Mouse (Mus musculus) heart, postnatal 14 days (tissue): ENCODE data around the gene Fam102a. TPM values are rescaled to one million over a fixed set of nuclear protein-coding genes. Genes with fewer than 3 reads are reported as not detected.
"Not testable (repeated sequence)": the region's sequence is repeated elsewhere in the genome, so short reads cannot be mapped to it uniquely, and the experiment has no call there.

Source experiments
- DNase-seq, 2 experiments: peaks; one replicate each; pipeline ENCODE4 v3.0.0; 2021 to 2022
- intact Hi-C: fragments of 180-260 bp; cut with DNase I; formaldehyde crosslinking; loops from one replicate; pipeline ENCODE4 v1.15.1; 2025
- long read RNA-seq, 2 experiments: library from polyadenylated mRNA; stranded (forward); transcript quantifications; one replicate each; pipeline ENCODE4 v2.0.0; 2021
- total RNA-seq, 2 experiments: library from RNA; stranded (reverse); gene quantifications; 2 replicates each; pipeline ENCODE4 v1.2.3; 2021

Fam102a gene
- 1 to 10 TPM; 8.6 to 9.7 TPM for total RNA-seq
- long read RNA-seq, experiment 1, full-length matches to known transcripts = 10 of 14 reads
- long read RNA-seq, experiment 1, partial matches to known transcripts = 4 of 14 reads
- long read RNA-seq, experiment 1, other reads (novel, unspliced or antisense) = 0 of 14 reads
- long read RNA-seq, experiment 2, full-length matches to known transcripts = 7 of 12 reads
- long read RNA-seq, experiment 2, partial matches to known transcripts = 3 of 12 reads
- long read RNA-seq, experiment 2, other reads (novel, unspliced or antisense) = 2 of 12 reads

DNA sequence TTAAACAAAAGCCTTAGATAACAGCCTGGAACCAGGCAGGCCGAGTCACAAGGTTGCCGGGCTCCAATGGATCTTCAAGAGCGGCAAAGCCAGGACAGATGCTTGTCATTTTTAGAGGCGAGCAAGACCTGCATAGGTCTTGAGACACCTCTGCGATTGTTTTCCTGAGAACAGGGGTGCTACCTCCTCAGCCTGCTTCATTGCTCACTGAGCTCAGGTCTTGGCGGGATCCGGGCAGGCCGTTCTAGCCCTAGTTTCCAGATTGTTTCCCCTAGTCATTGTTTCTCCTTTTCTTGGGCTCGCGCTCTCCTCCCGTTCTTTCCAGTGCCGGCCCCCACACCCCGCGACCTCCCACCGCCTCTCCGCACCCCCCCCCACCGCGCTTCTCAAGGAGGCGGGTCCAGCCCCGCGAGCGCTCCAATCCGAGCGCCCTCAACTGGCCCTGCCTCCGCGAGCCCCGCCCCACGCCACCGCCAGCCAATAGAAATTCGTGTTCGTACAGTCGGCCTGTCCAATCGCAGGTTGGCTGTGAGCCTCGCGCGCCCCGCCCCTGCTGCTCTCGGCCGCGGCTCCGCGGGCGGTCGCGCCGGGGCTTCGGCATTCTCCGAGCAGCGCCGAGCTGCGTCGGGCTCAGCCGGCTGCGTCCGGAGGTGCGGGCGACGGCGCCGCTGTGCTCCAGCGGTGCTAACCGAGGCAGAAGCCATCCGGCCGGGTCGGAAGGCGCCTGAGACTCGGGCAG lies at the start of gene Fam102a:
Fam102a (plus strand) TSS at position 600 of the 739 bp plus-strand sequence.
- intact Hi-C loops = no loop called here

DNA sequence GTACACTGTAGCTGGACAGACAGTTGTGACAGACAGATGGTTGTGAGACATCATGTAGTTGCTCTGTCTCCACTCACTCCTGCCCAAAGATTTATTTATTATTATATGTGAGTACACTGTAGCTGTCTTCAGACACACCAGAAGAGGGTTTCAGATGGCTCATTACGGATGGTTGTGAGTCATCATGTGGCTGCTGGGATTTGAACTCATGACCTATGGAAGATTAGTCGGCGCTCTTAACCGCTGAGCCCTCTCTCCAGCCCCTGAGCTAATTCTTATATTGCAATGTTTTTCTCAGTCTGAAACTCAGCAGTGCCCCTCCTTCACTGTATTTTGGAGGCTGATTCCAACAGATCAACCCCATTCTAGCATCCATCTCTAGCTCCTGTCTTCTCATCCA lies 49.4 kb upstream of the Fam102a start:
- DNase-seq = no peak
- intact Hi-C loops = no loop called here

More for the DNA sequence above, at the start of gene Fam102a:
- peak; percentile 99 for DNase-seq

DNA sequence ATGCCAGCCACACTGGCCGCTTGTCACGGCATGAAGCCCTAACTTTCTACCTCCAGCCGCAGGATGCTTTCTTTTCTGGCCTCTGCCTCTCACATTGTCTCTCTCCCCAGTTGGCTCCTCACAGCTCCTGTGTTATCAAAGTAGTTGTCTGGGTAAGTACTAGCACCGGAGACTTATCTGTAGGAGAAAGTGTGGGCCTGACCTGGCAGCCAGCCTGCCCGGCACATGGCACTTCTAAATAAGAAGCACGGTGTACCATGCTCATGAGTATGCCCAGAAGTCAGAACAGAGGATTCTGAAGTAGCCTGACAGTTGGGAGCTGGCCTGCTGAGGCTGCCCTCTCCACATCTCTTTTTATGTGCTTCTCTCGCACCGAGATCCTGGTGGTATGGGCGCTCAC lies 49.0 kb upstream of the Fam102a start:
- intact Hi-C loops = no loop called here
- DNase-seq = no peak

DNA sequence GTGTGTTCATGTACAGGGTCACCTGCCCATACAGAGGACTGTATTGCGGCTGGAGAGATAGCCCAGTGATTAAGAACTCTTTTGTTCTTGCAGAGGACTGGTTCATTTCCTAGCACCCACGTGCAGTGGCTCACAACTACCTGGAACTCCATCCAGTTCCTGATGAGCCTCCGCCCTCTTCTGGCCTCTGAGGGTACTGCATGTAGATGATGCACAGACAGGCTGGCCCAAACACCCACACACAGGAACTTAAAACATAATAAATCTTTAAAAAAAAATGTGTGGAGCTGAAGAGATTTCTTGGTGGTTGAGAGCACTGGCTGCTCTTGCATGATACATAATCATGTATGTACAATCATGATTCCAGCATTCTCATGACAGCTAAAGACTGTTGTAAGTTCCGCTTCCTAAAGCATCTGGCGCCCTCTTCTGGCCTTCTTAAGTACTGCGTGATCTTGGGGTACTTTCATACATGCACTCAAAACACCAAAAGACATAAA lies 48.0 kb upstream of the Fam102a start:
- intact Hi-C loops = loop anchor here (1.0 kb wide), 1 partner anchor 83 kb away; no protein-coding TSS in a partner anchor
- peak; percentile 90 to 96 for DNase-seq

DNA sequence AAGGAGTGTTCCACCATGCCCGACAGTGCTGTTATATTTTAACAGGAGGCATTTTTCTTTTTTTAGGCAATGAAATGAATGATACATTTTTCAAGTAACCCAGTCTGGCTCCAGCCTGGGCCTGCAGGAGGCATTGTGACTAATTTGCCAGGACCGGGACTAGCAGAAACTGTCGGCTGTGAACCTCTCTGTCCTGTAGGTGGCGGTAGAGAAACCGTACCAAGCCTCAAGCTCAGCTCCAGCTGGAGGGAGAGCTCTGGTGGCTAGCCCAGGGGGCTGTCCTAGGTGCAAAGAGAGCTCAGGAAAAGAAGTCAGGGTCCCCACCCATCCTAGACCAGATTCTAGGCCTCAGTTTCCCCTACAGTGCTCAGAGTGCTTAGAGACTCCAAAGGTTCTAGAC lies 46.5 kb upstream of the Fam102a start:
- intact Hi-C loops = loop anchor here (1.0 kb wide), 1 partner anchor 78 kb away; no protein-coding TSS in a partner anchor
- DNase-seq = peak; percentile 76 to 90

DNA sequence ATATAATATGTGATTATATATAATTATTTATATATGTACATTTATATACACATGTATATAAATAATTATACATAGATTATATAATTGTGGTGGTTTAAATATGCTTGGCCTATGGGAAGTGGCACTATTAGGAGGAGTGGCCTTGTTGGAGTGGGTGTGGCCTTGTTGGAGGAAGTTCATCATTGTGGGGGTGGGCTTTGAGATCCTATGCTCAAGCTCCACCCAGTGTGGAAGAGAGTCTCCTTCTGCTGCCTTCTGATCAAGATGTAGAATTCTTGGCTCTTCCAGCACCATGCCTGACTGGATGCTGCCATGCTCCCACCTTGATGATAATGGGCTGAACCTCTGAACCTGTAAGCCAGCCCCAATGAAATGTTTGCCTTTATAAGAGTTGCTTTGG lies 44.4 kb upstream of the Fam102a start:
- intact Hi-C loops, DNase-seq: not testable (repeated sequence)

DNA sequence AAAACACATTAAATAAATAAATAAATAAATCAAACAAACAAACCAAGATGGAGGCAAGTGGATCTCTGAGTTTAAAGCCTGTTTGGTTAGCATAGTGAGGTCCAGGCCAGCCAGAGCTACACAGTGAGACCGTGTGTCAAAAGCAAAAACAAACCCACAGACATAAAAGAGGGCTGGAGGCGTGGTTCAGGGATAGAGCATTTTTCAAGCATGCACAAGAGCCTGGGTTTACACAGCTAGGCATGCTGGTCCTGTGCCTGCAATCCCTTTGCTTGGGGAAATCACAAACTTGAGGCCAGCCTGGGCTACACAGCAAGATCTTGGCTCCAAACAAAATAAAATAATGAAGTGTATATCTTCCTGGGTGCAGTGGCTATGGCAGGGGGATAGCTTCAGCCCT lies 42.5 kb upstream of the Fam102a start:
- DNase-seq = no peak
- intact Hi-C loops = no loop called here

DNA sequence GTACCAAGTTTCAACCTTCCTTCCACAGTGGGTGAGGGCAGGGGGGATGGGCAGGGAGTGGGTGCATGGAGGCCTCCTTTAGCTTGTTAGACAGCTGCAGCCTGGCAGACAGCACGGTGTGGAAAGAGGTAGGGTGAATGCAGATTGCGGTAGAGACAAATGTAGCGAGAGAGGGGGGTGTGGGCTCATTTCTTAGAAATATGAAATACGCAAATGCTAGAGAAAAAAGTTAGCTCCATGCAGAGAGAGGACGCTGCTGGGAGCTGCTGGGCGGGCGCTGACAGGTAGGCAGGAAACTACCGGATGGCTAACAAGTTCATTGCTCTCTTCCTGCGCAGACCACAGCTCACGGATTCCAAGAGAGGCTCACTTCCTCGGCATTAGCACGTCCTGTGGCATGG lies 41.8 kb upstream of the Fam102a start:
- intact Hi-C loops = no loop called here
- DNase-seq = no peak

DNA sequence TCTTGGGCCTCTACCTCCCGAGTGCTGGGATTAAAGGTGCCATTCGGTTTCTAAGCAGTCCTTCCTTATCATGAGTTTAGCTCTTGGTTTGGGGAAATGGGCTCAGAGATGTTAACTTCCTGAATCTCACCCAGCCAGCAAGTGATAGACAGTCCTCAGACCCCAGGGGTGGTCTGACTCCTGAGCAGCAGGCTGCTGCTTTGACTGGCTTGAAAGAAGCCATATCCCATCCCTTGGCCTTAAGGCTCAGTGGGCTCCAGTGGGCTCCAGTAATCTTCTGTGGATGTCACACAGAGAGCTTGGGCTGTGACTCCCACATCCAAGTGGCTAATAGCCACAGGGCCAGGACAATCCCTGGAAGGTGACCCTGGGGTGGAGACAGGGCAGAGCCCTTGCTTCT lies 40.6 kb upstream of the Fam102a start:
- no peak for DNase-seq
- intact Hi-C loops = no loop called here

DNA sequence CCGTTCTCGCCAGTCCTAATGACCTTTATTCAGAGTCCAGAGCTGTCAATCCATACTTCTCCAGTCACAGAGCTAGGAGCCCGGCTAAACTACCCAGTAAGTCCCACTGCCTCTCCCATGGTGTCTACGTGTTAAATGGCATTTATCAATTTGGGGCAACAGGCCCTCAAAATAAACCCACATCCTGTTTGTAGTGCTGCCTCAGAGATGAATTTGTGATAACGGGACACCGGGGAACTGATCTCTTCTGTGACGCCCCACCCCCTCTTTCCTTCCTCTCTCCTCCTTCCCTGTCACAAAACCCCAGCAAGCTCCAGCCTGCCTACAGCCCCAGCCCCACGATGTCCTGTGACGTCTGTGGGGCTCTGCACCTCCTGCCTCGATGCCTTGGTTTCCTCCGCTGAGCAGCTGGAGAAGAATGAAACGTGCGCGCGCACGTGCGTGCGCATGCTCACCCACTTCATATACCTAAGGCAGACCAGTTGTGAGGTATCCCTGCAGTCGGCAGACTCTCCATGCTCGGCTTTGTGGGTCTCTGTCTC lies 39.9 kb upstream of the Fam102a start:
- intact Hi-C loops = no loop called here
- peak in 1 of 2 experiments; percentile 47 for DNase-seq

DNA sequence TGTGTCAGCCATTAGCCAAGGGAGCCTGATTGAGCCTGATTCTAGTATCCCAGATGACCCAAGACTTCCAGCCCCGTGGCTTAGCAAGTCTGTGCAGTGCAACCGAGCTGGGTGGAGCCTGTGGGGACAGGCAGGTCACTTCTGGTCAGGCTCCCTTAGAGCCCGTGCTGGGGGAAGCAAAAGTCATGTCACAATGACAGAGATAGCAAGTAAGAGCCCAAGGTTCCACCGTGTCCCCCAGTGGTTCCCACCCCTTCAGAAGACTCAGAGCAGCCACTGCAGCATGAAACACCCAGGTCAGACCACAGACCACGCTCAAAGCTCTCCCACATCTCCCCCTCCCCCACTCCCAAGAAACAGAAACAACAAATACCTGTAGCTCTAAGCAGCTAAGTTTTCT lies 38.9 kb upstream of the Fam102a start:
- DNase-seq = no peak
- intact Hi-C loops = no loop called here

DNA sequence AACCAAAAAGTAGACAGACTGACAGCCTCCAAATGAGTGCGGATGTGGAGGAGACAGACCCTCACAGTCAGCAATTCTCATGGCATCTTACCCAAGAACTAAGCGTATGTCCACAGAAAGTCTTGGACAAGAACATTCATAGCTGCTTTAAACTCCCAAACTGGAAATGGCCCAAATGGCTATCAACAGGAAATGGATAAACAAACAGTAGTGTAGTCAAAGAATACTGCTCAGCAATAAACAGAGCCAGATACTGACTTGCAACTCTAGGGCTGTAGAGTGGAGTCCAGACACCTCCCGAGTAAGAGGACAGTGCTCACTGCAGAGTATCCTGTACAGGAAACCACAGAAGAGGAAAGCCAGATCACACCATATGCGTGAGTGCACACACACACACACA lies 35.8 kb upstream of the Fam102a start:
- no peak for DNase-seq
- intact Hi-C loops = no loop called here

DNA sequence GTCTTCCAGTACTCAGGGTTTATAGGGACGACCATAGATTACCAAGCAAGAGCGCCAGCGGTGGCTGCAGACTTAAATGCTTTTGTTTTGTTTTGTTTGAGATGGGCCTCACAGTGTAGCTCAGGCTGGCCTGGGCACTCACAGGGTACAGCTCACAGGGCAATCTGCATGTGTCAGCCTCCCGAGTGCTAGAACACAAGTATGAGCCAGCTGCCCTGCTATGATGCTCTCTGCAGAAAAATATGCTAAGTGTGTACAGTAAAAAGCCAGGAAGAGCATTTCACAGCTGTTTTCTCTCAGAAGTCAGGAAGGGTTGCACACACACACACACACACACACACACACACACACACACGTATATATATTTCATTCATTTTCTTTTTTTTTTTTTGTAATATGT lies 34.7 kb upstream of the Fam102a start:
- intact Hi-C loops = no loop called here
- DNase-seq = no peak

DNA sequence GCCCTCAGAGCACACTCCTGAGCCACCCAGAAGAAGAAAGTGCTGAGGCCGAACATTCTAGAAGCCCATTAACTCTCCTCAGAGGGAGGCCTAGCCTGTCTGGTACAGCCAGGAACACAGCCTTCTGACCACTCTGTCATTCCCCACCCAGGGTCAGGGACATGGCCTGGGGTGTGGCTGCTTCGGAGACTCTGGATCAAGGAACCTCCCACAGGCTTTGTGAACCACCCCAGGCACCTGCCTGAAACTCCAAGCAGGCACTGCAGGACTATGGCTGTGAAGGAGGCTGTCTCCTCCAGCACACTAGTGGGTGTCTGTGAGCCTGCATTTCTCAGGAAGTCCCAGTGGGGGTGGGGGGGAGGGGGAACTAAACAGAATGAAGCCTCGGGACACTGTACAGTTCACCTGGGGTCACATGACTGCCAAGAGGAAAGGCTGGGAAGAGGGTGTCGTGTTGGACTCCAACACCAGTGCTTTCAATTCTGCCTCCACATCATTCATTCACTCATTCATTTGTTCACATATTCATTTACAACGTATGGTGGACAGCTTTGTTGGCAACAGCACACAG lies 33.3 kb upstream of the Fam102a start:
- intact Hi-C loops = no loop called here

DNA sequence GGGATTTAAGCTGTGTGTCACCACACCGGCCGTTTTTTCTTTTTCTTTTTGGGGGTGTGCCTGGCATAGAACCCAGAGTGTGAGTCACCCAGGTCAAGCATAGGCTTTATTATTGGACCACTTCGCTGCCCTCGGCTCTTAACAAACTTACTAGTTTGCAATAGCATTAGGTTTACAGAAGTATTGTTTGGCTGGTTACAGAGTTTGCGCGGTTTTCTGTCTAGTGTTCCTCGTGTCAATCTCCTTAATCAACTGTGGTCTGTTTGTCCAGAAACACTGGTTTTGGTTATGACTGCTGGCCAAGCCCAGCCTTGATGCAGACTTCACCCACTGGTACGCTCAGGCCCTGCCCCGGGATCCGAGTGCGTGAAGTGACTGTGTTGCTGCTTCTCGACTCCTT lies 32.3 kb upstream of the Fam102a start:
- DNase-seq = no peak
- intact Hi-C loops = no loop called here

More for the DNA sequence above, 33.3 kb upstream of the Fam102a start:
- DNase-seq = no peak

DNA sequence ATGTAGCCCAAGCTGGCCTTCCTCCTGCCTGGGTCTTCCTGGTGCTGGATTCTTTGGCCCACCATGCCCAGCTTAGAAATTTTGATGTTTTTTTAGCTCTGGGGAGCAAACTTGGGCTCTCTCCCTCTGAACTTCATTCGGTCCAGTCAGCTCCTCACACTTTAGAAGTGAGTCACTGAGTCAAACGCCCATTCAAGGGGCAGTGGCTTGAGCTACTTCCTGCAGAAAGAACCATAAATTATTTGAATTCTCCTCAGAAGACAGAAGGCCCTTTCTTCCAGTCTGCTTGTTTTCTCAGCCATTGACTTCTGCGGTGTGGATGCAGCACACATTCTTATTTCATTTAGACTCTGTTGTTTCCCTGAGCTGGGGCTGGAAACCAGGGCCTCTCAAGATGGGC lies 31.5 kb upstream of the Fam102a start:
- no peak for DNase-seq
- intact Hi-C loops = no loop called here

DNA sequence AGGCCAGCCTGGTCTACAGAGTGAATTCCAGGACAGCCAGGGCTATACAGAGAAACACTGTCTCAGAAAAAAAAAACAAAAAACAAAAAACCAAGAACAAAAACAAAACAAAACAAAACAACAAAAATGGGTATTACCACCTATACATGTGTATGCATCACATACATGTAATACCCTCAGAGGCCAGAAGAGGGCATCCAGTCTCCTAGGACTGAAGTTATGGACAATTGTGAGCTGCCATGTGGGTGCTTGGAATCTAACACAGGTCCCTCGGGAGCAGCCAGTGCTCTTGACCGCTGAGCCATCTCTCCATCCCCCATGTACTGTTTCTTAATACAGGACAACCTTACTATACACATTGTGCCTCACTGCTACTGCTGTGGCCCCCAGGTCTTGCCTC lies 29.6 kb upstream of the Fam102a start:
- intact Hi-C loops = no loop called here
- DNase-seq = no peak

DNA sequence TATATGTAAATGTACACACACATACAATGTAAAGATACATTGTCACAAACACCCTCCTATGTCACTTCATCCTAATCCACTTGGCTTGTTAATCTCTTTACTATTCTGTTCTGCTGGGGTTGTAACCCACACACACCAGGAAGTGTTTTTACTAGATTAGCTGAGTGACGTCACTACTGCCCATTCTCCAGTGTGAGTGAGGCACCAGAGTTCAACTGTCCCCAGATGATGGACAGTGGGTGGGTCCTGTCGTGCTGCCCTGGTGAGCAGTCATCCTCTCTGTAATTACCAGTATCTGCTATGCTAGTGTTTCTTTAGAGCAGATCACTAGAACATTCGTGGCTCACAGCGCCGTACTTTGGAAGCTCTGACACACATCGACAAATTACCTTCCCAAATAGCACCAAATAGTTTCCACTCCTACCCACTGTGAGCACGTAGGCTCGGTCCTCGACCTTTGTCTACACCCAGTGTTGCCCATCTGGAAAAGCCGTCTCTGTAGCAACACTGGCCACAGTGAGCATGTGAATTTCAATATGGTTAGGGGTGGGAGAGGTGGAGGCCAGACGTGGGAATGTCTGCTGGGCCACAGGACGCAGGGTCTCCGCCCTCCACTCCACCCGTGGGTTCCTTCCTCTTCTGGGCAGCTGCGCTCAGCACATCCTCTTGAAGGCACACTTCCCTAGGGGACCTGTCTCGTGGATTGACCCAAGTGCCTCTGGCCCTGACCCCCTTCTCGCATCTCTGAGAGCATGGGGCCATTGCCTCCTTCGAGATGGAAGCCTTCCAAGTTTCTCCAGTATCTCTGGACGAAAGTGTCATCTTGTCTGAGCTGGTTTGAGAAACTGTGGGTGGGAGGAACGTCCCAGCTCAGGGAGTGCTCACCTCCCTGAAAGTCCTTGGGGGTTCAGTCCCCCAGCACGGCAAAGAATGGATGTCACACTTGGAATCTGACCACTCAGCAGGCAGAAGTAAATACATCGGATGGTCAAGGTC lies 28.2 kb upstream of the Fam102a start:
- peak; percentile 32 to 44 for DNase-seq
- intact Hi-C loops = no loop called here

DNA sequence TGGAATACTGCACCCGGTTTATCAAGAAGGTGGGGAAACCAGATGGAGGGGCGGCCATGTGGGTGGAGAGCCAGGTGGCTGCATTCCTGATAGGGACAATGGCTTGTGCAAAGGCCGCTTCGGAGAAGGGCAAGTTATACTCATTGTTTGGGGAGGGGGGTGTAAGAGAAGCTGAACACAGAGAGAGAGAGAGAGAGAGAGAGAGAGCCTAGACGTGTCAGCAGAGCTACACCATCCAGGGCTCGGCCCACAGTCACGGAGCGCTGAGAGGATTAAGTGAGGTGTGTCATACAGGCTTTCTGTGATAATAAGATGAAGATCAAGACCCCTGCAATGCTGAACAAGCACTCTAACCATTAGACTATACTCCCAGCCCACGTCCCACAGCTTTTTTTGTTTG lies 27.2 kb upstream of the Fam102a start:
- intact Hi-C loops = no loop called here

DNA sequence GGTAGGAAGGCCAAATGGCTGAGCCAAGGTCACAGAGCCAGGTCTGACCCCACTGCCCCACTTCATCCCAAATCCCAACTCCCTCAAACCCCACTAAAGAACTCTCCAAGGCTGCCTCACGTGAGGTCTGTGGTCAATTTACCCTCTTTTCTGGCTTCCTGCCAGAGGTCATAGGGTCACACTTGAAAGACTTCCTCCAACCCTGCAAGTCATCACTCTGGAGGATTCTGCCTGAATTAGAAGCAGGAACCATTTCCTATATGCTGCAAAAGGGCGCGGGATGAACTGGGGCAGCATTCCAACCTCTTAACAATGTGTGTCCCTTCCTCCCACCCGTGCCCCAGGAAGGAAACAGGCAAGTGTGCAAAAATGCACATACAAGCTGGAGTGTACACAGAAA lies 25.8 kb upstream of the Fam102a start:
- intact Hi-C loops = no loop called here

More for the DNA sequence above, 27.2 kb upstream of the Fam102a start:
- DNase-seq = no peak

More for the DNA sequence above, 25.8 kb upstream of the Fam102a start:
- DNase-seq = peak; percentile 56 to 62
